Mouse (Mus musculus): ENCODE data around the gene Dnajc3. TPM values are rescaled to one million over a fixed set of nuclear protein-coding genes. Genes with fewer than 3 reads are reported as not detected.

Dnajc3 gene
- polyA plus RNA-seq (2012; rRNA removed): 13.6 and 15.4 TPM in 2 replicates

DNA sequence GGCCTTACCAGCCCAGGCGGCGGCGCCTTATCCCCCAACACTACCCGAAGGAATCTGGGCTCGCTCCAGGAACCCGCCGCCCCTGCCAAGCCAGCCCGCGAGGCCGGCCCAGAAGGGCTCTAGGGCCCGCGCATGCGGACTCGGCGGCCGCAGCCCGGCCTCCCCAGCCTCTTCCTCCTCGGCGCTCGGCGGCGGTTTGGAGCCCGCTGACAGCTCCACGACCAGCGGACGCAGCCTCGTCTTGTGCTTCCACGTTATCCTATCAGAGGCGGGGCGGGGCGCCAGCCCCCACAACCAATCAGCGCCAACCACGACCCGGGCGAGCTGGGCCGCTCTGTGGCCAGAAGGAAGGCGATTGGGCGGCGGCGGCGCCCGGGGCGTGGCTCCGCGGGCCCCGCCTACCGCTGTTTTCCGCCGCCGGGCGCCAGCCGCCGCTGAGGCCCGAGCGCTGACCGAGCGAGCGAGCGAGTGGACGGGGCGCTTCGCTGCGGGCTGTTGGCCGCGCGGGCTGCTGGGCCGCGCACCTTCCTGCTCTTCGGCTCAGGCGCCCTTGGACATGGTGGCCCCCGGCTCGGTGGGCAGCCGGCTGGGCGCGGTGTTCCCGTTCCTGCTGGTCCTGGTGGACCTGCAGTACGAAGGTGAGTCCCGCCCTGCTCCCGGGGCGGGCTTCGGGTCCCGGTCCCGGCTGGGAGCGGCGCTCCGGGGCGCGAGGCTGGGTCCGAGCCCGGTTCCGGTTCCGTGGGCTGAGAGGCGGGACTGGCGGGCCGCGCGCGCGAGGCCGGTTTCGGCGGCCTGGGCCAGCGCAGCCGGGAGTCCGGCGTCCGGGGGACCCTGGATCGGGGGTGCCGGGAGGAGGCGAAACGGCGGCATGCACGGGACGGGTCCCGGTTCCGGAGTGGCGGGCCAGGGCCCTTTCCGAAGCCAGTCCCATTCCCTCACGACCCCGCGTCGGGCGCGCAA is at the start of gene Dnajc3:
Dnajc3 (plus strand) TSS at position 444 of the 960 bp plus-strand sequence.

DNA sequence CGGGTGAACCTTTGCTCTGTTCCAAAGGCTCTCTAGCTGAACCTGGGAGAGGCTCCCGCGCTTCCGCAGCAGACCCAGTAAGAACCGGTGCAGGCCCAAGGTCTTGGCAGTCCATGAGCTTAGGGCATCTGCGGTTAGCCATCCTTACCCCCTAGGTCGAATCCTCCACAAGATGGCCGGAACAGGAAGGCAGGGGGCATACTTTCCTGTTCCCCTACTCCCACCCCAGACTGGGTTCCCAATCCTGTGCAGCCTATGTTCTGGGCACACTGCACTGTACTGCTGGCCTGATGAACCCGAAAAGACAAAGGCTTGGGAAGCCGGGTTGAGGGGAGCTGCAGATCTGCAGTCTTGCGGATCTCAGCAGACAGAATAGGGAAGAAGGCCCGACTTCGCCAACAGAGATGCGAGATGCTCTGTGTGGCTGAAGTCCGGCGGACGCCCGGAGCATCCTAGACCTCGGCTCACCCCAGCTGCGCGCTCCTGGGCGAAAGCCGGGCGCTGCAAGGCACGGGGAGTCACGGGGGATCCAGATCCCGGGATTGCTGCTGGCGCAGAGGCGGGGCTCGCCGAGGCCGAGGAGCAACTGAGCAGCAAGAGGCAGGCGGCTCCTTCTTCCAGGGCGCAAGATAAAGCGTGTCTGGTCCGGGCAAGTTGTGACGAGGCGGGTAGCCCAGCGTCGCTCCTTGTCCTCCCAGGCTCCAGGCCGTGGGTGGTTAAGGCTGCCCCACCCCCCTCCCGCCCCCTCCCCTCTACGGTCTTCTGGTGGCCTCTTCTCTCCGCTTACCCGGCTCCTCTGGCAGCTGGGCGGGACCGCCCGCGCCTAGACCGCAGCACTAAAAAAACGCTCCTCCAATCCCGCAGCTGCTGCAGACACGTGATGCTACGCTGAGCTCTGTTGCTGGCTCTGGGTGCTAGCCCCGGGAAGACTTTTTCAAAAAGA is 12.8 kb upstream of the Dnajc3 start, which contains the start of gene Dzip1:
Dzip1 (minus strand) TSS at position 788 of the 943 bp plus-strand sequence.

Other genes with a start within 250 kb of the Dnajc3 start
- gene Abcc4, start 231.8 kb upstream of the Dnajc3 start, polyA plus RNA-seq (2012; rRNA removed): 4.2 and 7.0 TPM in 2 replicates
- gene Cldn10, start 150.1 kb upstream of the Dnajc3 start, polyA plus RNA-seq (2012; rRNA removed): 0.43 and 0.54 TPM in 2 replicates
- gene Dzip1, start 12.5 kb upstream of the Dnajc3 start, polyA plus RNA-seq (2012; rRNA removed): 4.6 and 4.9 TPM in 2 replicates
- gene Uggt2, start 161.5 kb downstream of the Dnajc3 start, polyA plus RNA-seq (2012; rRNA removed): 0.93 and 1.4 TPM in 2 replicates
- 0.16 TPM in 1 of 2 replicates, not detected in the other for gene Hs6st3, start 200.4 kb downstream of the Dnajc3 start, polyA plus RNA-seq (2012; rRNA removed)